Mouse (Mus musculus): ENCODE results near the gene Myrip. TPM values are rescaled to one million over a fixed set of nuclear protein-coding genes. Genes with fewer than 3 reads are reported as not detected.
A peak's percentile ranks its signal among the peaks of the same experiment; 100 is the strongest.

Myrip gene
- polyA plus RNA-seq, 1 experiment from 2014 or later, result 0.55 TPM

- WGBS, result 77% methylated on average over 6 of the region's 6 CpGs
- Histone ChIP-seq H3K4me3 (ENCODE audit: low read depth, low read length) (no peak overlapping the region), H3K27me3 (replicated peaks; ENCODE audit: control insufficient read depth, insufficient read depth, low read length) (no peaks in the 10 kb centered on the region), H3K9ac (ENCODE audit: low read depth, low read length) (no peak overlapping the region), H3K9me3 (ENCODE audit: control insufficient read depth, low read length) (no peaks in the 10 kb centered on the region), H3K4me2 (no peak overlapping the region), H3K27ac (ENCODE audit: low read depth, low read length) (no peak overlapping the region), H3K36me3 (ENCODE audit: control insufficient read depth, insufficient read depth, low read length) (no peaks in the 10 kb centered on the region), H3K4me1 (replicated peaks; ENCODE audit: control insufficient read depth, insufficient read depth, low read length) (no peaks in the 10 kb centered on the region)
- DNase-seq (ENCODE audit: low spot score) (no peak), ATAC-seq (replicated peaks; ENCODE audit: low FRiP score) (no peak)
These were observed 136.1 kb downstream of the Myrip start for GRCm38 (mm10) chr9:120437266-120437876.

DNA sequence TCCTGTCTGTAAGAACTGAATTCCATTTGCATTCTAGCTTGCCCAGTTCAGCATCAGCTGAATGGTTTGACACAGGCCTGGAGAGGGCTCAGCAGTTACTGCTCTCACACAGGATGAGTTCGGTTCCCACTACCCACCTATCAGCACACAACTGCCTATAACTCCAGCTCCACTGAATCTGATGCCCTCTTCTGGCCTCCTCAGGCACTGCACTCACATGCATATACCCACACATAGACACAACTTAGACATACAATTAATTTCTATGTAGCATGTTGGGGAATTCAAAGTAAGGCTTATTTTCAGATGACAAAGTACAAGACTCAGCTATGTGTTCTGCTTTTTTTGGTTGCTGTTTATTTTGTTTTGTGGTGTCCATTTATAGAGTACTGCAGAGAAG is 137.0 kb downstream of the Myrip start:
- Histone ChIP-seq H3K27ac (ENCODE audit: low read depth, low read length) (no peak overlapping the region), H3K4me3 (ENCODE audit: low read depth, low read length) (no peak overlapping the region), H3K36me3 (ENCODE audit: control insufficient read depth, insufficient read depth, low read length) (no peaks in the 10 kb centered on the region), H3K4me1 (replicated peaks; ENCODE audit: control insufficient read depth, insufficient read depth, low read length) (no peaks in the 10 kb centered on the region), H3K27me3 (replicated peaks; ENCODE audit: control insufficient read depth, insufficient read depth, low read length) (no peaks in the 10 kb centered on the region), H3K4me2 (no peak overlapping the region), H3K9me3 (ENCODE audit: control insufficient read depth, low read length) (no peaks in the 10 kb centered on the region), H3K9ac (ENCODE audit: low read depth, low read length) (no peak overlapping the region)
- DNase-seq (ENCODE audit: low spot score) (no peak), ATAC-seq (replicated peaks; ENCODE audit: low FRiP score) (no peak)
- 91% methylated on average over 1 of the region's 1 CpGs for WGBS

GRCm38 (mm10) chr9:120438781-120439180 is 137.5 kb downstream of the Myrip start:
- Histone ChIP-seq H3K27ac (ENCODE audit: low read depth, low read length) (no peak overlapping the region), H3K4me3 (ENCODE audit: low read depth, low read length) (no peak overlapping the region), H3K9ac (ENCODE audit: low read depth, low read length) (no peak overlapping the region), H3K4me1 (replicated peaks; ENCODE audit: control insufficient read depth, insufficient read depth, low read length) (no peaks in the 10 kb centered on the region), H3K4me2 (no peak overlapping the region), H3K36me3 (ENCODE audit: control insufficient read depth, insufficient read depth, low read length) (no peaks in the 10 kb centered on the region), H3K9me3 (ENCODE audit: control insufficient read depth, low read length) (no peaks in the 10 kb centered on the region), H3K27me3 (replicated peaks; ENCODE audit: control insufficient read depth, insufficient read depth, low read length) (no peaks in the 10 kb centered on the region)
- ATAC-seq (replicated peaks; ENCODE audit: low FRiP score) (no peak), DNase-seq (ENCODE audit: low spot score) (no peak)
- WGBS, result 70% methylated on average over 1 of the region's 1 CpGs

GRCm38 (mm10) chr9:120444642-120445041 is 143.3 kb downstream of the Myrip start:
- no peak for ATAC-seq (replicated peaks; ENCODE audit: low FRiP score)
- no peak overlapping the region for H3K9ac ChIP-seq (ENCODE audit: low read depth, low read length)
- H3K27ac ChIP-seq (ENCODE audit: low read depth, low read length), result no peak overlapping the region
- H3K27me3 ChIP-seq (replicated peaks; ENCODE audit: control insufficient read depth, insufficient read depth, low read length), result no peaks in the 10 kb centered on the region
- no peaks in the 10 kb centered on the region for H3K36me3 ChIP-seq (ENCODE audit: control insufficient read depth, insufficient read depth, low read length)
- no peaks in the 10 kb centered on the region for H3K9me3 ChIP-seq (ENCODE audit: control insufficient read depth, low read length)
- no peak for DNase-seq (ENCODE audit: low spot score)
- WGBS, result 84% methylated on average over 9 of the region's 9 CpGs
- H3K4me3 ChIP-seq (ENCODE audit: low read depth, low read length), result no peak overlapping the region
- H3K4me1 ChIP-seq (replicated peaks; ENCODE audit: control insufficient read depth, insufficient read depth, low read length), result no peaks in the 10 kb centered on the region
- H3K4me2 ChIP-seq, result no peak overlapping the region

DNA sequence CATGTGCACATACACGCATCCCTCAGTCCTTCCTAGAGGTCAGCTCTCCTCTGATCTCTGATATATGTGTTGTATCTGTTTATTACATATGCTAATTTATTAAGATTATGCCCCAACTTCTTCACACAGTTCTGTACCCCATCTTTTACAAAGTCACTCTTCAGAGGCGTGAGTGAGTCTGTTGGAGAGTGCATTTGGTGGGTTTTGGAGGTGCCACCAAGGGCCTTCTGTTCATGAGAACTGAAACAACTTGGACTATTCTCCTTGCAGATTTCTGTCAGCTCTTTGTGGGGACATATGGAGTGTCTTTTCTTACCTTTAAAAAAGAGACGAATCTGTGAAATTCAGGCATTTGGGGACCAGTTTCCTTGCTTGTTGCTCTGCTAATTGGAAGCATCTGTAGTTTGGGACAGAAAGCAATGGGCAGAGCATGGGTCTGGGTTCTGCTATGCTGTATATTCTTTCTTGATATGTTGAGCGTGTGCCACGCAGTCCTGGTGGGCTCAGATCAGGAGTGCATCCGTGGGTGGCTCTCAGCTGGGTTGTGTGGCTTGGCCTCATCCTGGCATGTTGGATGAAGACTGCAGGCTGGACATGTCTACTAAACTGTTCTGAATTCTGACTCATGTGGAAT is 148.5 kb downstream of the Myrip start:
- no peak for DNase-seq (ENCODE audit: low spot score)
- H3K27me3 ChIP-seq (replicated peaks; ENCODE audit: control insufficient read depth, insufficient read depth, low read length), result no peaks in the 10 kb centered on the region
- H3K9ac ChIP-seq (ENCODE audit: low read depth, low read length), result no peak overlapping the region
- no peak overlapping the region for H3K27ac ChIP-seq (ENCODE audit: low read depth, low read length)
- H3K4me2 ChIP-seq, result no peak overlapping the region
- ATAC-seq (replicated peaks; ENCODE audit: low FRiP score), result no peak
- no peaks in the 10 kb centered on the region for H3K36me3 ChIP-seq (ENCODE audit: control insufficient read depth, insufficient read depth, low read length)
- H3K4me3 ChIP-seq (ENCODE audit: low read depth, low read length), result no peak overlapping the region
- WGBS, result 75% methylated on average over 6 of the region's 6 CpGs
- H3K9me3 ChIP-seq (ENCODE audit: control insufficient read depth, low read length), result no peaks in the 10 kb centered on the region
- H3K4me1 ChIP-seq (replicated peaks; ENCODE audit: control insufficient read depth, insufficient read depth, low read length), result no peaks in the 10 kb centered on the region

- Histone ChIP-seq H3K9me3 (ENCODE audit: control insufficient read depth, low read length) (no peaks in the 10 kb centered on the region), H3K27ac (ENCODE audit: low read depth, low read length) (no peak overlapping the region), H3K9ac (ENCODE audit: low read depth, low read length) (no peak overlapping the region), H3K36me3 (ENCODE audit: control insufficient read depth, insufficient read depth, low read length) (no peaks in the 10 kb centered on the region), H3K4me1 (replicated peaks; ENCODE audit: control insufficient read depth, insufficient read depth, low read length) (no peaks in the 10 kb centered on the region), H3K4me2 (no peak overlapping the region), H3K4me3 (ENCODE audit: low read depth, low read length) (no peak overlapping the region), H3K27me3 (replicated peaks; ENCODE audit: control insufficient read depth, insufficient read depth, low read length) (no peaks in the 10 kb centered on the region)
- WGBS, result 45% methylated on average over 9 of the region's 9 CpGs
- DNase-seq (ENCODE audit: low spot score), result no peak
- no peak for ATAC-seq (replicated peaks; ENCODE audit: low FRiP score)
These were observed 154.7 kb downstream of the Myrip start for GRCm38 (mm10) chr9:120455768-120456655.

GRCm38 (mm10) chr9:120470431-120470830 is 169.1 kb downstream of the Myrip start:
- no peaks in the 10 kb centered on the region for H3K27me3 ChIP-seq (replicated peaks; ENCODE audit: control insufficient read depth, insufficient read depth, low read length)
- H3K36me3 ChIP-seq (ENCODE audit: control insufficient read depth, insufficient read depth, low read length), result no peaks in the 10 kb centered on the region
- no peak overlapping the region for H3K4me3 ChIP-seq (ENCODE audit: low read depth, low read length)
- no peak overlapping the region for H3K27ac ChIP-seq (ENCODE audit: low read depth, low read length)
- WGBS, result 83% methylated on average over 1 of the region's 1 CpGs
- H3K4me2 ChIP-seq, result no peak overlapping the region
- no peak overlapping the region for H3K9ac ChIP-seq (ENCODE audit: low read depth, low read length)
- H3K9me3 ChIP-seq (ENCODE audit: control insufficient read depth, low read length), result no peaks in the 10 kb centered on the region
- no peak for ATAC-seq (replicated peaks; ENCODE audit: low FRiP score)
- H3K4me1 ChIP-seq (replicated peaks; ENCODE audit: control insufficient read depth, insufficient read depth, low read length), result no peaks in the 10 kb centered on the region
- DNase-seq (ENCODE audit: low spot score), result no peak

DNA sequence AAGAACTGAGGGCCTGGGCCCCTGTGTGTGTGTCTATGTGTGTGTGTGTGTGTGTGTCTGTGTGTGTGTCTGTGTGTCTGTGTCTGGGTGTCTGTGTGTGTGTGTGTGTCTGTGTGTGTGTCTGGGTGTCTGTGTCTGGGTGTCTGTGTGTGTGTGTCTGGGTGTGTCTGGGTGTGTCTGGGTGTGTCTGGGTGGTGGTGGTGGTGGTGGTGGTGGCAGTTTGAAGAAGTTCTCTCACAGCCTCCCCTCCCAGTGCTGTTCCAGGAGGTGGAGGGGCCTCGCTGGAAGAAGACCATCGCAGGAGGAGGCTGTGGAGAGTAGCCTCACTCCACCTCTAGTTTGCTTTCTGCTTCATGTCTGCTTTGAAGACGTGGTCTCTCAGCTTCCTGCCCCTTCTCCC is 180.3 kb downstream of the Myrip start:
- peak; percentile 76 for ATAC-seq (replicated peaks; ENCODE audit: low FRiP score)
- H3K9ac ChIP-seq (ENCODE audit: low read depth, low read length), result no peak overlapping the region

More for the DNA sequence above, 180.3 kb downstream of the Myrip start:
- 0 out of 2 replicates have a peak, but pooled peaks cover 3% of the 10 kb centered on the region for H3K27me3 ChIP-seq (replicated peaks; ENCODE audit: control insufficient read depth, insufficient read depth, low read length)
- H3K4me2 ChIP-seq, result peak overlapping the region; percentile 43
- no peak for DNase-seq (ENCODE audit: low spot score)
- H3K36me3 ChIP-seq (ENCODE audit: control insufficient read depth, insufficient read depth, low read length), result no peaks in the 10 kb centered on the region
- H3K27ac ChIP-seq (ENCODE audit: low read depth, low read length), result no peak overlapping the region
- H3K9me3 ChIP-seq (ENCODE audit: control insufficient read depth, low read length), result no peaks in the 10 kb centered on the region
- H3K4me3 ChIP-seq (ENCODE audit: low read depth, low read length), result no peak overlapping the region
- peaks cover 2% of the 10 kb centered on the region; the same call in 1 of the 2 replicates for H3K4me1 ChIP-seq (replicated peaks; ENCODE audit: control insufficient read depth, insufficient read depth, low read length)
- WGBS, result 56% methylated on average over 3 of the region's 3 CpGs

All from liver, embryonic 11.5 days (tissue).